Mouse (Mus musculus): ENCODE measurements around the gene Cmbl. TPM values are rescaled to one million over a fixed set of nuclear protein-coding genes. Genes with fewer than 3 reads are reported as not detected.

Cmbl gene
- polyA plus RNA-seq, 1 experiment from 2014 or later: 0.65 TPM

GRCm38 (mm10) chr15:31627277-31628154 lies 62.3 kb downstream of the Cmbl start:
- no peak overlapping the region for H3K9ac ChIP-seq (replicated peaks)
- H3K27ac ChIP-seq: peak overlapping the region; percentile 77
- H3K27me3 ChIP-seq: no peaks in the 10 kb centered on the region
- no peaks in the 10 kb centered on the region for H3K9me3 ChIP-seq
- peaks cover 12% of the 10 kb centered on the region for H3K4me1 ChIP-seq (replicated peaks)
- peaks cover 4% of the 10 kb centered on the region; the same call in 1 of the 2 replicates for H3K36me3 ChIP-seq
- WGBS: 43% methylated on average over 12 of the region's 12 CpGs
- H3K4me2 ChIP-seq: peak overlapping the region; percentile 21; the same call in 1 of the 2 replicates
- no peak overlapping the region for H3K4me3 ChIP-seq (replicated peaks)
- no peak for ATAC-seq (ENCODE audit: insufficient number of reproducible peaks, insufficient read depth, low FRiP score, low TSS enrichment, low read depth)

GRCm38 (mm10) chr15:31628180-31628579 lies 63.0 kb downstream of the Cmbl start:
- ATAC-seq (ENCODE audit: insufficient number of reproducible peaks, insufficient read depth, low FRiP score, low TSS enrichment, low read depth): no peak
- Histone ChIP-seq H3K9ac (replicated peaks) (no peak overlapping the region), H3K9me3 (no peaks in the 10 kb centered on the region), H3K27me3 (no peaks in the 10 kb centered on the region), H3K27ac (no peak overlapping the region), H3K4me3 (replicated peaks) (no peak overlapping the region), H3K4me1 (replicated peaks) (peaks cover 12% of the 10 kb centered on the region), H3K36me3 (peaks cover 4% of the 10 kb centered on the region; the same call in 1 of the 2 replicates), H3K4me2 (no peak overlapping the region)
- 68% methylated on average over 10 of the region's 10 CpGs for WGBS

- Histone ChIP-seq H3K9me3 (peaks cover 6% of the 10 kb centered on the region), H3K4me1 (replicated peaks) (peaks cover 12% of the 10 kb centered on the region), H3K4me2 (no peak overlapping the region), H3K36me3 (no peaks in the 10 kb centered on the region), H3K4me3 (replicated peaks) (no peak overlapping the region), H3K27me3 (no peaks in the 10 kb centered on the region), H3K9ac (replicated peaks) (no peak overlapping the region), H3K27ac (no peak overlapping the region)
- no peak for ATAC-seq (ENCODE audit: insufficient number of reproducible peaks, insufficient read depth, low FRiP score, low TSS enrichment, low read depth)
- 84% methylated on average over 3 of the region's 3 CpGs for WGBS
These were observed 64.4 kb downstream of the Cmbl start for GRCm38 (mm10) chr15:31629556-31629955.

- no peak for ATAC-seq (ENCODE audit: insufficient number of reproducible peaks, insufficient read depth, low FRiP score, low TSS enrichment, low read depth)
These were observed 66.2 kb downstream of the Cmbl start for GRCm38 (mm10) chr15:31631396-31631858.

GRCm38 (mm10) chr15:31632478-31632877 lies 67.3 kb downstream of the Cmbl start:
- Histone ChIP-seq H3K36me3 (no peaks in the 10 kb centered on the region), H3K9me3 (peaks cover 6% of the 10 kb centered on the region), H3K4me3 (replicated peaks) (no peak overlapping the region), H3K4me2 (no peak overlapping the region), H3K9ac (replicated peaks) (no peak overlapping the region), H3K27ac (no peak overlapping the region), H3K4me1 (replicated peaks) (peaks cover 6% of the 10 kb centered on the region), H3K27me3 (no peaks in the 10 kb centered on the region)
- no peak for ATAC-seq (ENCODE audit: insufficient number of reproducible peaks, insufficient read depth, low FRiP score, low TSS enrichment, low read depth)
- WGBS: 86% methylated on average over 4 of the region's 4 CpGs

More at GRCm38 (mm10) chr15:31631396-31631858, 66.2 kb downstream of the Cmbl start:
- no peak overlapping the region for H3K4me2 ChIP-seq
- peaks cover 6% of the 10 kb centered on the region for H3K9me3 ChIP-seq
- H3K9ac ChIP-seq (replicated peaks): no peak overlapping the region
- H3K27me3 ChIP-seq: no peaks in the 10 kb centered on the region
- WGBS: 55% methylated on average over 12 of the region's 12 CpGs
- peaks cover 12% of the 10 kb centered on the region for H3K4me1 ChIP-seq (replicated peaks)
- H3K4me3 ChIP-seq (replicated peaks): no peak overlapping the region
- no peaks in the 10 kb centered on the region for H3K36me3 ChIP-seq
- H3K27ac ChIP-seq: no peak overlapping the region

GRCm38 (mm10) chr15:31634582-31634981 lies 69.4 kb downstream of the Cmbl start:
- ATAC-seq (ENCODE audit: insufficient number of reproducible peaks, insufficient read depth, low FRiP score, low TSS enrichment, low read depth): no peak
- H3K36me3 ChIP-seq: no peaks in the 10 kb centered on the region
- H3K4me1 ChIP-seq (replicated peaks): no peaks in the 10 kb centered on the region; the same call in 1 of the 2 replicates
- H3K9me3 ChIP-seq: peaks cover 6% of the 10 kb centered on the region
- H3K4me2 ChIP-seq: no peak overlapping the region
- H3K27ac ChIP-seq: no peak overlapping the region
- H3K9ac ChIP-seq (replicated peaks): no peak overlapping the region
- H3K27me3 ChIP-seq: no peaks in the 10 kb centered on the region
- WGBS: 86% methylated on average over 6 of the region's 6 CpGs
- no peak overlapping the region for H3K4me3 ChIP-seq (replicated peaks)

GRCm38 (mm10) chr15:31636091-31636595 lies 71.0 kb downstream of the Cmbl start:
- H3K27me3 ChIP-seq: no peaks in the 10 kb centered on the region
- H3K9ac ChIP-seq (replicated peaks): no peak overlapping the region
- WGBS: 83% methylated on average over 9 of the region's 9 CpGs
- no peak for ATAC-seq (ENCODE audit: insufficient number of reproducible peaks, insufficient read depth, low FRiP score, low TSS enrichment, low read depth)
- no peak overlapping the region for H3K4me3 ChIP-seq (replicated peaks)
- H3K36me3 ChIP-seq: no peaks in the 10 kb centered on the region
- no peak overlapping the region for H3K4me2 ChIP-seq
- H3K4me1 ChIP-seq (replicated peaks): no peaks in the 10 kb centered on the region; the same call in 1 of the 2 replicates
- no peak overlapping the region for H3K27ac ChIP-seq
- H3K9me3 ChIP-seq: peaks cover 6% of the 10 kb centered on the region

Other genes with a start within 250 kb of the Cmbl start
- gene Ankrd33b, start 197.7 kb upstream of the Cmbl start, polyA plus RNA-seq (2016; fragmentation: Nextera tagmentation; extraction: Ambion mirVana): 0.20 and 0.73 TPM in 2 replicates
- gene Ropn1l, start 111.7 kb upstream of the Cmbl start, polyA plus RNA-seq (2016; fragmentation: Nextera tagmentation; extraction: Ambion mirVana): 2.3 and 3.6 TPM in 2 replicates
- gene March6, start 34.3 kb upstream of the Cmbl start, polyA plus RNA-seq (2016; fragmentation: Nextera tagmentation; extraction: Ambion mirVana): 40.7 and 41.8 TPM in 2 replicates
- 585 and 607 TPM in 2 replicates for gene Cct5, start 36.4 kb downstream of the Cmbl start, polyA plus RNA-seq (2016; fragmentation: Nextera tagmentation; extraction: Ambion mirVana)
- 11.2 and 11.9 TPM in 2 replicates for gene Fam173b, start 36.5 kb downstream of the Cmbl start, polyA plus RNA-seq (2016; fragmentation: Nextera tagmentation; extraction: Ambion mirVana)